Mouse (Mus musculus) C2C12 (cell line): ENCODE measurements at regions not wholly inside any gene's neighbourhood (a gene's known extent, or its start where the extent isn't known, plus 50 kb on each side); places are given as distances from the start of the nearest gene placed in this dataset.

ENCODE experiments used
- H3K27me3 ChIP-seq: one replicate; pipeline ENCODE4 v1.6.1; 2011; ENCODE audit not compliant: control insufficient read depth, insufficient read depth, insufficient read length
- H3K36me3 ChIP-seq: one replicate; pipeline ENCODE4 v1.6.1; 2011; ENCODE audit not compliant: control insufficient read depth, insufficient read depth
- H3K4me3 ChIP-seq: one replicate; pipeline ENCODE4 v1.5.1; 2011; ENCODE audit warnings: mild to moderate bottlenecking, control low read depth; ENCODE audit not compliant: poor library complexity, insufficient read depth, severe bottlenecking
- H3K79me2 ChIP-seq: one replicate; pipeline ENCODE4 v1.6.1; 2011; ENCODE audit not compliant: control insufficient read depth, insufficient read depth
- H3K79me3 ChIP-seq: one replicate; pipeline ENCODE4 v1.6.1; 2011; ENCODE audit warnings: low read depth, control low read depth
- H3ac ChIP-seq: one replicate; pipeline ENCODE3; 2011; ENCODE audit warnings: low read depth; ENCODE audit not compliant: control insufficient read depth, insufficient read length
- CEBPB ChIP-seq: IDR thresholded peaks from one replicate; pipeline ENCODE4 v1.6.1; 2011; ENCODE audit warnings: low read depth, mild to moderate bottlenecking, control low read depth, moderate library complexity
- CTCF ChIP-seq: IDR thresholded peaks from one replicate; pipeline ENCODE4 v1.5.1; 2011; ENCODE audit not compliant: control insufficient read depth, insufficient read depth, insufficient read length
- FOSL1 ChIP-seq: IDR thresholded peaks from one replicate; pipeline ENCODE4 v1.8.0; 2011; ENCODE audit warnings: mild to moderate bottlenecking, low read length; ENCODE audit not compliant: poor library complexity, insufficient read depth, severe bottlenecking
- MAX ChIP-seq: IDR thresholded peaks from one replicate; pipeline ENCODE4 v1.6.1; 2011; ENCODE audit warnings: mild to moderate bottlenecking, control low read depth
- MYOD1 ChIP-seq: IDR thresholded peaks from one replicate; pipeline ENCODE4 v1.6.1; 2011; ENCODE audit warnings: low read depth; ENCODE audit not compliant: control insufficient read depth, insufficient read length
- MYOG ChIP-seq: IDR thresholded peaks from one replicate; pipeline ENCODE4 v1.6.1; 2011; ENCODE audit not compliant: control insufficient read depth, insufficient read length; ENCODE audit errors: extremely low read depth
- USF1 ChIP-seq: IDR thresholded peaks from one replicate; pipeline ENCODE4 v1.6.1; 2011; ENCODE audit warnings: low read depth, mild to moderate bottlenecking, control low read depth, moderate library complexity

- Histone ChIP-seq H3K4me3 (no peak overlapping the region), H3K79me3 (no peaks in the 10 kb centered on the region), H3K79me2 (no peaks in the 10 kb centered on the region), H3K27me3 (no peaks in the 10 kb centered on the region), H3K36me3 (no peaks in the 10 kb centered on the region), H3ac (no peak overlapping the region)
- TF ChIP-seq USF1 (no peak), CTCF (no peak), MYOD1 (no peak), MYOG (no peak)
Measured at GRCm38 (mm10) chr1:71979261-71979660, 232.8 kb downstream of the Mreg start.

GRCm38 (mm10) chr1:71977361-71977760 lies 234.7 kb downstream of the Mreg start:
- Histone ChIP-seq H3K79me3 (no peaks in the 10 kb centered on the region), H3K36me3 (no peaks in the 10 kb centered on the region), H3K4me3 (no peak overlapping the region), H3ac (no peak overlapping the region), H3K27me3 (no peaks in the 10 kb centered on the region), H3K79me2 (no peaks in the 10 kb centered on the region)
- TF ChIP-seq MYOG = no peak
- no peak for TF ChIP-seq USF1
- TF ChIP-seq CEBPB = no peak
- TF ChIP-seq MAX = no peak
- no peak for TF ChIP-seq CTCF
- no peak for TF ChIP-seq FOSL1
- no peak for TF ChIP-seq MYOD1

GRCm38 (mm10) chr1:71974715-71975114 lies 237.4 kb downstream of the Mreg start:
- Histone ChIP-seq H3K79me2 (no peaks in the 10 kb centered on the region), H3K79me3 (no peaks in the 10 kb centered on the region), H3K27me3 (no peaks in the 10 kb centered on the region), H3ac (no peak overlapping the region), H3K36me3 (no peaks in the 10 kb centered on the region), H3K4me3 (no peak overlapping the region)
- TF ChIP-seq USF1 (no peak), CEBPB (no peak), FOSL1 (no peak), MAX (no peak), MYOD1 (no peak), MYOG (no peak)

GRCm38 (mm10) chr1:71971943-71972342 lies 240.2 kb downstream of the Mreg start:
- H3K79me2 ChIP-seq = no peaks in the 10 kb centered on the region
- H3K4me3 ChIP-seq = no peak overlapping the region
- H3K27me3 ChIP-seq = no peaks in the 10 kb centered on the region
- TF ChIP-seq CTCF (no peak), USF1 (no peak)
- no peak overlapping the region for H3ac ChIP-seq
- no peaks in the 10 kb centered on the region for H3K36me3 ChIP-seq
- H3K79me3 ChIP-seq = no peaks in the 10 kb centered on the region

GRCm38 (mm10) chr1:71970771-71971170 lies 241.3 kb downstream of the Mreg start:
- Histone ChIP-seq H3K79me2 (no peaks in the 10 kb centered on the region), H3ac (no peak overlapping the region), H3K4me3 (no peak overlapping the region), H3K79me3 (no peaks in the 10 kb centered on the region), H3K36me3 (no peaks in the 10 kb centered on the region), H3K27me3 (no peaks in the 10 kb centered on the region)
- TF ChIP-seq MYOD1 = no peak
- TF ChIP-seq USF1 = no peak
- no peak for TF ChIP-seq FOSL1

GRCm38 (mm10) chr1:71967574-71968104 lies 244.5 kb downstream of the Mreg start:
- no peaks in the 10 kb centered on the region for H3K27me3 ChIP-seq
- H3K4me3 ChIP-seq = no peak overlapping the region
- H3K79me2 ChIP-seq = no peaks in the 10 kb centered on the region
- TF ChIP-seq CTCF (no peak), CEBPB (no peak), MYOD1 (no peak), USF1 (no peak), FOSL1 (no peak), MAX (no peak), MYOG (no peak)
- H3ac ChIP-seq = no peak overlapping the region
- H3K79me3 ChIP-seq = no peaks in the 10 kb centered on the region
- H3K36me3 ChIP-seq = no peaks in the 10 kb centered on the region
